Comparison of ENCODE assay signal across 10 mouse cellular contexts in the genomic region with DNA sequence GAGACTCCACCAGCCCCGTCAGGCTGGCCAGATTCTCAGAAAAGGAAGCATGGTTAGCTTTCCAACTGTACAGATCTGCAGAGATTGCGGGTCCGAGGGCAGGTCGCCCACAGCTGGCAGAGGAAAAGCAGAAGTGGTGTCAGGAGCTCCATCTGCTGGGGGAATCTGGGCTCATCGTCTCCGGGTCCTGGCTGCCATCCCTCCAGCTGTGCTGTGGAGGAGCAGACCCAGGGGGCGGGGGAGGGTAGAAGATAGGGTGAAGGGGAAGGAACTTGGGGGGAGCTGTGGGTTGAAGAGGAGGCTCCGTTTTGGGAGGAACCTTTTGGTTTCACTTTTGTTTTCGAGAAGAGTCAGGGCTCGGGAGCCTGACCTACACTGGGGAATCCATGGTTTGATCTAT.
DNase-seq lines count a peak whose midpoint lies in the region; ATAC-seq and TF ChIP-seq lines count a peak whose summit lies in the region.
"Had no signal": no experiment of that assay in that cellular context is flagged by ENCODE, and none has a peak within 500 bp of the region (broad histone marks: within the 10 kb centered on the region; RNA-seq: fewer than 3 reads in every experiment).

No protein-coding gene starts in this region.

- H3K36me3 ChIP-seq in erythroblast, embryonic 14.5 days (ENCODE audit: control insufficient read depth): no peaks in the 10 kb centered on the region
- H3K36me3 ChIP-seq: embryonic facial prominence, embryonic 15.5 days; limb, embryonic 12.5 days had no signal

- no peaks in the 10 kb centered on the region for H3K27me3 ChIP-seq in erythroblast, embryonic 14.5 days (ENCODE audit: control insufficient read depth)
- H3K27me3 ChIP-seq: embryonic facial prominence, embryonic 15.5 days; limb, embryonic 12.5 days had no signal

- peak; percentile 69 for DNase-seq in 3T3-L1 (ENCODE audit: low read depth, low spot score)
- DNase-seq in lung, postnatal 36 days: peak; percentile 13
- DNase-seq in cerebellum, adult 11-12 months: no peak
- no peak for DNase-seq in urinary bladder, adult 2 months (ENCODE audit: low spot score)
- no peak for DNase-seq in layer of hippocampus, postnatal 10 days (ENCODE audit: low spot score in 2 of 2)

- no peaks in the 10 kb centered on the region for H3K4me1 ChIP-seq in erythroblast, embryonic 14.5 days (ENCODE audit: control insufficient read depth)
- H3K4me1 ChIP-seq in cortical plate, adult 2 months (ENCODE audit: control insufficient read depth, insufficient read depth, low read length): no peaks in the 10 kb centered on the region
- H3K4me1 ChIP-seq: embryonic facial prominence, embryonic 15.5 days; limb, embryonic 12.5 days had no signal

- TF ChIP-seq POLR2A in cortical plate, adult 2 months (IDR thresholded peaks at IDR 0.05; ENCODE audit: extremely low read depth, insufficient read depth, low read length): no peak

- H3K9me3 ChIP-seq in erythroblast, embryonic 14.5 days (ENCODE audit: control insufficient read depth, low read length): peaks cover 27% of the 10 kb centered on the region
- H3K9me3 ChIP-seq: embryonic facial prominence, embryonic 15.5 days; limb, embryonic 12.5 days had no signal

- TF ChIP-seq CTCF in cortical plate, adult 2 months (IDR thresholded peaks at IDR 0.05; ENCODE audit: extremely low read depth, insufficient read depth, low read length): 0 out of 2 replicates have a peak, but pooled peaks have one; percentile 15

- ATAC-seq in erythroblast, adult 5-6 weeks (replicated peaks; ENCODE audit: low FRiP score, poor library complexity, severe bottlenecking): no peak; the same call in 1 of the 2 replicates

- H3K4me3 ChIP-seq in erythroblast, embryonic 14.5 days (replicated peaks): peak overlapping the region; percentile 7
- H3K4me3 ChIP-seq in cortical plate, adult 2 months (ENCODE audit: insufficient read depth, low read length): no peak overlapping the region
- H3K4me3 ChIP-seq: embryonic facial prominence, embryonic 15.5 days; limb, embryonic 12.5 days had no signal

- no peak overlapping the region for H3K27ac ChIP-seq in cortical plate, adult 2 months (ENCODE audit: insufficient read depth, low read length)
- H3K27ac ChIP-seq: embryonic facial prominence, embryonic 15.5 days; limb, embryonic 12.5 days had no signal

Comparison
In these comparisons a context has a peak if more than half of its experiments do, and no peak if none do; other contexts are left out.
1. DNase-seq: peak in 3T3-L1 (single experiment) and lung, postnatal 36 days (single experiment); none in cerebellum, adult 11-12 months (single experiment), urinary bladder, adult 2 months (single experiment) and layer of hippocampus, postnatal 10 days (0 of 2).